Mouse (Mus musculus) CH12.LX (cell line): ENCODE measurements at regions not wholly inside any gene's neighbourhood (a gene's known extent, or its start where the extent isn't known, plus 50 kb on each side); places are given as distances from the start of the nearest gene placed in this dataset.

Experiments
- CTCF ChIP-seq, 2 experiments: IDR thresholded peaks in 1 of 2; conservative IDR thresholded peaks in 1 of 2; 2 replicates each; pipeline ENCODE4 v1.5.1; 2011 to 2012; ENCODE audit warnings: low read depth in 2 of 2, low read length in 2 of 2, improper control_type of control experiment in 1 of 2, inconsistent platforms in 1 of 2, mild to moderate bottlenecking in 1 of 2, moderate library complexity in 1 of 2
- ELF1 ChIP-seq: IDR thresholded peaks from 2 replicates; pipeline ENCODE4 v1.6.1; 2014; ENCODE audit warnings: low read depth, mild to moderate bottlenecking, inconsistent platforms, low read length, improper control_type of control experiment
- HCFC1 ChIP-seq: IDR thresholded peaks from 2 replicates; pipeline ENCODE4 v1.6.1; 2012; ENCODE audit warnings: low read depth, mild to moderate bottlenecking, inconsistent platforms, low read length, improper control_type of control experiment
- KAT2A ChIP-seq: IDR thresholded peaks from 2 replicates; pipeline ENCODE4 v1.6.1; 2012; ENCODE audit warnings: low read length, improper control_type of control experiment, inconsistent platforms; ENCODE audit not compliant: insufficient replicate concordance
- MEF2A ChIP-seq: IDR thresholded peaks from 2 replicates; pipeline ENCODE4 v1.6.1; 2014; ENCODE audit warnings: low read depth, mild to moderate bottlenecking, inconsistent platforms, low read length, improper control_type of control experiment, borderline replicate concordance
- NRF1 ChIP-seq: IDR thresholded peaks from 2 replicates; pipeline ENCODE4 v1.6.1; 2014; ENCODE audit warnings: low read depth, mild to moderate bottlenecking, inconsistent platforms, low read length, improper control_type of control experiment, moderate library complexity
- POLR2A ChIP-seq: IDR thresholded peaks from 2 replicates; pipeline ENCODE4 v1.6.1; 2011; ENCODE audit warnings: low read depth, mild to moderate bottlenecking, improper control_type of control experiment, low read length
- USF1 ChIP-seq: IDR thresholded peaks from 2 replicates; pipeline ENCODE4 v1.6.1; 2014; ENCODE audit warnings: low read depth, mild to moderate bottlenecking, inconsistent platforms, low read length, improper control_type of control experiment
- USF2 ChIP-seq: conservative IDR thresholded peaks from 2 replicates; pipeline ENCODE4 v1.6.1; 2011; ENCODE audit warnings: low read depth, low read length, improper control_type of control experiment
- ZKSCAN1 ChIP-seq: IDR thresholded peaks from 2 replicates; pipeline ENCODE4 v1.6.1; 2012; ENCODE audit warnings: low read depth, inconsistent platforms, low read length, improper control_type of control experiment, borderline replicate concordance

DNA sequence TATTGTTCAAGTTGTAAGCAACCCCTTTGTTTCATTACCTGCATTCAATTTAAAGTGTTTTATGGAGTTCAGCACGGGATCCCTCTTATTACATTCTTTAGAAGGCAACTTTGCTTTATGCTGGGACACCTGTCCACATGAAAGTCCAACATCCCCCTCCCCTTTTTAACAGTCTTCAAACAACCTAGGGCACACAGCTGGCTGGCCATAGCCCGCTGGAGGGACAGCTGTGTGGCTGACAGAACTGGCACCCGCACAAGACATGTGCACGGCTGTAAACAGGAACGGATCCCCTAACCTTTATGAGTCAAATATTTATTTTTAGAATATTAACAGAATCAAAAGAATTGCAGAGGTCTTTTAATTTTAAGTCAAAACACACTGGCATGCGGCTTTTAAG is 230.1 kb downstream of the Gm5447 start:
- TF ChIP-seq CTCF (conservative IDR thresholded peaks at IDR 0.05 in 1 of 2, IDR thresholded peaks at IDR 0.05 in 1 of 2; ENCODE audit: low read depth in 2 of 2, low read length in 2 of 2) = no peak
- TF ChIP-seq ZKSCAN1 = no peak
- no peak for TF ChIP-seq HCFC1
- TF ChIP-seq POLR2A = no peak
- TF ChIP-seq USF1 = no peak
- no peak for TF ChIP-seq NRF1
- no peak for TF ChIP-seq USF2
- no peak for TF ChIP-seq MEF2A
- no peak for TF ChIP-seq ELF1
- TF ChIP-seq KAT2A = no peak
